Comparison of ENCODE assay signal across 23 mouse cellular contexts in genomic region chr10:61234319-61234718, GRCm38 (mm10). TPM values are rescaled to one million over a fixed set of nuclear protein-coding genes. Genes with fewer than 3 reads are reported as not detected.
DNase-seq lines count a peak whose midpoint lies in the region; ATAC-seq and TF ChIP-seq lines count a peak whose summit lies in the region.
"Had no signal": no experiment of that assay in that cellular context is flagged by ENCODE, and none has a peak within 500 bp of the region (broad histone marks: within the 10 kb centered on the region; RNA-seq: fewer than 3 reads in every experiment).

No protein-coding gene starts in this region.

- H3K27ac ChIP-seq in heart, embryonic 16.5 days (ENCODE audit: low read length): peak overlapping the region; percentile 35; the same call in 1 of the 2 replicates
- H3K27ac ChIP-seq in heart, embryonic 11.5 days (ENCODE audit: low read depth, low read length): no peak overlapping the region
- no peak overlapping the region for H3K27ac ChIP-seq in embryonic facial prominence, embryonic 14.5 days (replicated peaks; ENCODE audit: low read depth, low read length)
- H3K27ac ChIP-seq in hindbrain, postnatal 0 days: no peak overlapping the region
- no peak overlapping the region for H3K27ac ChIP-seq in layer of hippocampus, adult 2 months
- H3K27ac ChIP-seq: heart, embryonic 10.5 days; hindbrain, embryonic 13.5 days; intestine, embryonic 15.5 days; left cerebral cortex, adult 2 months; limb, embryonic 13.5 days; liver, embryonic 15.5 days had no signal

- H3K27me3 ChIP-seq in heart, embryonic 16.5 days (ENCODE audit: control insufficient read depth, insufficient read depth, low read length): no peaks in the 10 kb centered on the region; the same call in 1 of the 2 replicates
- H3K27me3 ChIP-seq in heart, embryonic 11.5 days (ENCODE audit: control insufficient read depth, insufficient read depth, low read length): no peaks in the 10 kb centered on the region
- no peaks in the 10 kb centered on the region for H3K27me3 ChIP-seq in embryonic facial prominence, embryonic 14.5 days (replicated peaks; ENCODE audit: control insufficient read depth, insufficient read depth, low read length)
- H3K27me3 ChIP-seq in hindbrain, postnatal 0 days (ENCODE audit: insufficient read depth, low read length): no peaks in the 10 kb centered on the region
- H3K27me3 ChIP-seq: hindbrain, embryonic 13.5 days; intestine, embryonic 15.5 days; limb, embryonic 13.5 days; liver, embryonic 15.5 days had no signal

- ATAC-seq in heart, embryonic 16.5 days (replicated peaks; ENCODE audit: extremely low read depth, insufficient read depth, low FRiP score): no peak
- no peak for ATAC-seq in heart, embryonic 11.5 days (replicated peaks; ENCODE audit: insufficient number of reproducible peaks, low FRiP score, low TSS enrichment)
- ATAC-seq in embryonic facial prominence, embryonic 14.5 days (ENCODE audit: low read depth): no peak
- no peak for ATAC-seq in hindbrain, postnatal 0 days
- ATAC-seq: forebrain, embryonic 14.5 days; intestine, embryonic 15.5 days had no signal

- peak; percentile 60 for DNase-seq in embryonic facial prominence, embryonic 14.5 days (ENCODE audit: low spot score)
- DNase-seq in naive thymus-derived CD4-positive, alpha-beta T cell, adult 2 months (ENCODE audit: low read depth): peak; percentile 41
- DNase-seq in thymus, postnatal 36 days: peak; percentile 57 to 72
- DNase-seq in hindbrain, postnatal 0 days (ENCODE audit: low spot score): no peak
- DNase-seq in lung, postnatal 25 days (ENCODE audit: low spot score): no peak
- no peak for DNase-seq in layer of hippocampus, adult 2 months (ENCODE audit: low spot score in 2 of 2)
- DNase-seq: adrenal gland, postnatal 36 days; cerebellum, adult 18-20 months; cerebellum, postnatal 25 days; kidney, adult 9 months; kidney, postnatal 25 days; midbrain, embryonic 14.5 days had no signal

- WGBS in heart, embryonic 16.5 days: 80% methylated on average over 4 of the region's 4 CpGs
- 78% methylated on average over 4 of the region's 4 CpGs for WGBS in heart, embryonic 11.5 days (ENCODE audit: insufficient replicate concordance)
- 46% methylated on average over 4 of the region's 4 CpGs for WGBS in embryonic facial prominence, embryonic 14.5 days
- 76% methylated on average over 4 of the region's 4 CpGs for WGBS in hindbrain, postnatal 0 days

- H3K36me3 ChIP-seq in heart, embryonic 16.5 days (ENCODE audit: control insufficient read depth, insufficient read depth): no peaks in the 10 kb centered on the region
- H3K36me3 ChIP-seq in heart, embryonic 11.5 days (ENCODE audit: control insufficient read depth, insufficient read depth, low read length): no peaks in the 10 kb centered on the region
- H3K36me3 ChIP-seq in embryonic facial prominence, embryonic 14.5 days (ENCODE audit: control insufficient read depth, insufficient read depth, low read length): peaks cover 4% of the 10 kb centered on the region; the same call in 1 of the 2 replicates
- H3K36me3 ChIP-seq in hindbrain, postnatal 0 days (ENCODE audit: insufficient read depth, low read length): no peaks in the 10 kb centered on the region
- H3K36me3 ChIP-seq: hindbrain, embryonic 13.5 days; intestine, embryonic 15.5 days; limb, embryonic 13.5 days; liver, embryonic 15.5 days had no signal

- TF ChIP-seq CTCF in hindbrain, postnatal 0 days (IDR thresholded peaks at IDR 0.05; ENCODE audit: low read depth): no peak
- TF ChIP-seq CTCF in layer of hippocampus, adult 2 months (conservative IDR thresholded peaks at IDR 0.05): no peak

- no peak overlapping the region for H3K4me3 ChIP-seq in heart, embryonic 16.5 days (ENCODE audit: low read length)
- H3K4me3 ChIP-seq in heart, embryonic 11.5 days (ENCODE audit: low read depth, low read length): no peak overlapping the region
- no peak overlapping the region for H3K4me3 ChIP-seq in embryonic facial prominence, embryonic 14.5 days (ENCODE audit: low read depth, low read length)
- no peak overlapping the region for H3K4me3 ChIP-seq in hindbrain, postnatal 0 days (ENCODE audit: low read length)
- H3K4me3 ChIP-seq in layer of hippocampus, adult 2 months: no peak overlapping the region
- H3K4me3 ChIP-seq: erythroblast, embryonic 14.5 days; heart, embryonic 10.5 days; hindbrain, embryonic 13.5 days; intestine, embryonic 15.5 days; left cerebral cortex, adult 2 months; limb, embryonic 13.5 days; liver, embryonic 15.5 days had no signal

- H3K9ac ChIP-seq in heart, embryonic 16.5 days (ENCODE audit: low read length): no peak overlapping the region
- no peak overlapping the region for H3K9ac ChIP-seq in heart, embryonic 11.5 days (ENCODE audit: low read depth, low read length)
- no peak overlapping the region for H3K9ac ChIP-seq in embryonic facial prominence, embryonic 14.5 days (ENCODE audit: low read depth, low read length)
- H3K9ac ChIP-seq in hindbrain, postnatal 0 days (replicated peaks; ENCODE audit: low read length): no peak overlapping the region
- H3K9ac ChIP-seq: hindbrain, embryonic 13.5 days; intestine, embryonic 15.5 days; limb, embryonic 13.5 days; liver, embryonic 15.5 days had no signal

- H3K9me3 ChIP-seq in heart, embryonic 16.5 days (replicated peaks; ENCODE audit: control insufficient read depth, low read length): peaks cover 3% of the 10 kb centered on the region; the same call in 1 of the 2 replicates
- no peaks in the 10 kb centered on the region for H3K9me3 ChIP-seq in heart, embryonic 11.5 days (replicated peaks; ENCODE audit: control insufficient read depth, low read length)
- peaks cover 4% of the 10 kb centered on the region; the same call in 1 of the 2 replicates for H3K9me3 ChIP-seq in embryonic facial prominence, embryonic 14.5 days (ENCODE audit: control insufficient read depth, low read length)
- no peaks in the 10 kb centered on the region for H3K9me3 ChIP-seq in hindbrain, postnatal 0 days (ENCODE audit: low read length)
- H3K9me3 ChIP-seq: hindbrain, embryonic 13.5 days; intestine, embryonic 15.5 days; liver, embryonic 15.5 days had no signal

- H3K4me1 ChIP-seq in heart, embryonic 16.5 days (ENCODE audit: control insufficient read depth, insufficient read depth, low read length): no peaks in the 10 kb centered on the region
- H3K4me1 ChIP-seq in heart, embryonic 11.5 days (ENCODE audit: control insufficient read depth, insufficient read depth, low read length): no peaks in the 10 kb centered on the region
- no peaks in the 10 kb centered on the region for H3K4me1 ChIP-seq in embryonic facial prominence, embryonic 14.5 days (ENCODE audit: control insufficient read depth, insufficient read depth, low read length)
- H3K4me1 ChIP-seq in hindbrain, postnatal 0 days (ENCODE audit: insufficient read depth, low read length): no peaks in the 10 kb centered on the region
- H3K4me1 ChIP-seq: hindbrain, embryonic 13.5 days; liver, embryonic 15.5 days had no signal

- H3K4me2 ChIP-seq in heart, embryonic 16.5 days (ENCODE audit: low read depth, low read length): no peak overlapping the region
- no peak overlapping the region for H3K4me2 ChIP-seq in heart, embryonic 11.5 days
- H3K4me2 ChIP-seq in embryonic facial prominence, embryonic 14.5 days (ENCODE audit: low read depth, low read length): no peak overlapping the region
- H3K4me2 ChIP-seq in hindbrain, postnatal 0 days (ENCODE audit: low read depth, low read length): no peak overlapping the region
- H3K4me2 ChIP-seq: hindbrain, embryonic 13.5 days; intestine, embryonic 15.5 days; limb, embryonic 13.5 days; liver, embryonic 15.5 days had no signal

RNA-seq across cellular contexts. Expression of gene Adamts14, which starts 38.9 kb away (rescaled TPM):
- 1.8 TPM in 2 replicates for polyA plus RNA-seq in heart, embryonic 16.5 days (2015; fragmentation: Nextera tagmentation; extraction: Ambion mirVana)
- polyA plus RNA-seq in heart, embryonic 11.5 days (2014; fragmentation: Nextera tagmentation; extraction: Ambion mirVana): 0.59 and 0.64 TPM in 2 replicates
- polyA plus RNA-seq in embryonic facial prominence, embryonic 14.5 days (2014; fragmentation: Nextera tagmentation; extraction: Ambion mirVana): 7.2 and 7.3 TPM in 2 replicates
- total RNA-seq in hindbrain, postnatal 0 days (2014; rRNA removed): 1.5 and 1.8 TPM in 2 replicates
- 0.36 and 0.37 TPM in 2 replicates for polyA plus RNA-seq in hindbrain, postnatal 0 days (2015; fragmentation: Nextera tagmentation; extraction: Ambion mirVana)
- total RNA-seq in layer of hippocampus, adult 2 months (2021): 1 to 10 TPM in 1 of 2 experiments, under 1 TPM in 1; 0.92 to 1.5 TPM
- total RNA-seq: megakaryocyte progenitor cell, adult 5-6 weeks had no signal
- polyA plus RNA-seq: erythroblast, embryonic 14.5 days had no signal

Comparison
In these comparisons a context has a peak if more than half of its experiments do, and no peak if none do; other contexts are left out.
1. DNase-seq: peak in embryonic facial prominence, embryonic 14.5 days (single experiment), naive thymus-derived CD4-positive, alpha-beta T cell, adult 2 months (single experiment) and thymus, postnatal 36 days (2 of 2); none in hindbrain, postnatal 0 days (single experiment), lung, postnatal 25 days (single experiment) and layer of hippocampus, adult 2 months (0 of 2).